Mouse (Mus musculus) kidney, embryonic 15.5 days (tissue): ENCODE results near the gene Sipa1l2. TPM values are rescaled to one million over a fixed set of nuclear protein-coding genes. Genes with fewer than 3 reads are reported as not detected.

Source experiments
- ATAC-seq: fragments of 200-750 bp; cut with Nextera tagmentation; replicated peaks from 2 replicates; pipeline ENCODE4 v1.8.0; 2017; ENCODE audit warnings: moderate TSS enrichment; ENCODE audit not compliant: low FRiP score
- H3K27ac ChIP-seq: fragments of 300-500 bp; sonication (generic); 2 replicates; pipeline ENCODE4 v1.5.1; 2015; ENCODE audit warnings: mild to moderate bottlenecking, inconsistent platforms
- H3K27me3 ChIP-seq: fragments of 300-500 bp; sonication (generic); 2 replicates; pipeline ENCODE4 v1.6.1; 2015; ENCODE audit warnings: inconsistent platforms
- H3K36me3 ChIP-seq: fragments of 300-500 bp; sonication (generic); 2 replicates; pipeline ENCODE4 v1.6.1; 2015; ENCODE audit warnings: inconsistent platforms
- H3K4me1 ChIP-seq: fragments of 300-500 bp; sonication (generic); 2 replicates; pipeline ENCODE4 v1.6.1; 2015; ENCODE audit warnings: inconsistent platforms
- H3K4me2 ChIP-seq: fragments of 300-500 bp; sonication (generic); 2 replicates; pipeline ENCODE4 v1.6.1; 2015; ENCODE audit warnings: moderate library complexity, mild to moderate bottlenecking, inconsistent platforms
- H3K4me3 ChIP-seq: fragments of 300-500 bp; sonication (generic); replicated peaks from 2 replicates; pipeline ENCODE4 v1.5.1; 2015; ENCODE audit warnings: mild to moderate bottlenecking, inconsistent platforms
- H3K9ac ChIP-seq: fragments of 300-500 bp; sonication (generic); 2 replicates; pipeline ENCODE4 v1.6.1; 2015; ENCODE audit warnings: mild to moderate bottlenecking, inconsistent platforms
- H3K9me3 ChIP-seq: fragments of 300-500 bp; sonication (generic); replicated peaks from 2 replicates; pipeline ENCODE4 v1.6.1; 2016; ENCODE audit warnings: inconsistent platforms
- WGBS: fragments of 180-500 bp; shearing (Covaris S2); methylation state at CpG from one replicate; pipeline ENCODE4 v1.1.7; 2015; ENCODE audit warnings: mixed read lengths; 5-methylcytosine and 5-hydroxymethylcytosine counted together
- polyA plus RNA-seq: library from polyadenylated mRNA; unstranded; fragments of >200 nt; fragmentation: Nextera tagmentation; extraction: Ambion mirVana; gene quantifications from 2 replicates; pipeline ENCODE4 v1.2.1, GENCODE M21; 2015

The Sipa1l2 gene
- polyA plus RNA-seq, 1 experiment from 2014 or later, result 17.4 TPM

- no peaks in the 10 kb centered on the region for H3K36me3 ChIP-seq
- H3K4me1 ChIP-seq, result peaks cover 23% of the 10 kb centered on the region
- ATAC-seq, result no peak
- H3K9me3 ChIP-seq, result no peaks in the 10 kb centered on the region
- no peak overlapping the region for H3K27ac ChIP-seq
- no peak overlapping the region for H3K9ac ChIP-seq
- WGBS, result 90% methylated on average over 4 of the region's 4 CpGs
- H3K4me2 ChIP-seq, result no peak overlapping the region
- H3K4me3 ChIP-seq, result no peak overlapping the region
- 0 out of 2 replicates have a peak, but pooled peaks cover 2% of the 10 kb centered on the region for H3K27me3 ChIP-seq
These were observed 2.6 kb upstream of the Sipa1l2 start for GRCm38 (mm10) chr8:125572246-125572645.

GRCm38 (mm10) chr8:125570835-125571465 is 1.3 kb upstream of the Sipa1l2 start:
- 66% methylated on average over 12 of the region's 12 CpGs for WGBS
- Histone ChIP-seq H3K36me3 (no peaks in the 10 kb centered on the region), H3K4me2 (peak overlapping the region; percentile 92; the same call in 1 of the 2 replicates), H3K27ac (no peak overlapping the region), H3K9ac (no peak overlapping the region), H3K4me1 (peaks cover 32% of the 10 kb centered on the region), H3K4me3 (peak overlapping the region; percentile 82; the same call in 1 of the 2 replicates), H3K9me3 (no peaks in the 10 kb centered on the region), H3K27me3 (0 out of 2 replicates have a peak, but pooled peaks cover 2% of the 10 kb centered on the region)
- no peak for ATAC-seq

- peak overlapping the region; percentile 92 for H3K4me2 ChIP-seq
- 0 out of 2 replicates have a peak, but pooled peaks cover 2% of the 10 kb centered on the region for H3K27me3 ChIP-seq
- peak overlapping the region; percentile 82 for H3K4me3 ChIP-seq
- H3K9ac ChIP-seq, result peak overlapping the region; percentile 59
- no peak for ATAC-seq
- H3K27ac ChIP-seq, result peak overlapping the region; percentile 61
- no peaks in the 10 kb centered on the region for H3K9me3 ChIP-seq
- peaks cover 32% of the 10 kb centered on the region for H3K4me1 ChIP-seq
- 17% methylated on average over 13 of the region's 13 CpGs for WGBS
- H3K36me3 ChIP-seq, result no peaks in the 10 kb centered on the region
These were observed 781 bp upstream of the Sipa1l2 start for GRCm38 (mm10) chr8:125570389-125570788.

- Histone ChIP-seq H3K4me2 (peak overlapping the region; percentile 92), H3K4me3 (peak overlapping the region; percentile 82), H3K27me3 (0 out of 2 replicates have a peak, but pooled peaks cover 2% of the 10 kb centered on the region), H3K36me3 (no peaks in the 10 kb centered on the region), H3K27ac (peak overlapping the region; percentile 42), H3K9me3 (no peaks in the 10 kb centered on the region), H3K4me1 (peaks cover 37% of the 10 kb centered on the region), H3K9ac (peak overlapping the region; percentile 77)
- peak; percentile 1; the same call in 1 of the 2 replicates for ATAC-seq
- 0% methylated on average over 39 of the region's 39 CpGs for WGBS
These were observed 616 bp downstream of the Sipa1l2 start for GRCm38 (mm10) chr8:125568851-125569532.

- Histone ChIP-seq H3K4me1 (peaks cover 42% of the 10 kb centered on the region), H3K9me3 (no peaks in the 10 kb centered on the region), H3K9ac (peak overlapping the region; percentile 77), H3K27ac (0 out of 2 replicates have a peak overlapping the region, but pooled peaks have one; percentile 42), H3K4me2 (peak overlapping the region; percentile 92), H3K27me3 (0 out of 2 replicates have a peak, but pooled peaks cover 2% of the 10 kb centered on the region), H3K36me3 (no peaks in the 10 kb centered on the region), H3K4me3 (peak overlapping the region; percentile 82)
- ATAC-seq, result no peak
- WGBS, result 2% methylated on average over 14 of the region's 14 CpGs
These were observed 1.2 kb downstream of the Sipa1l2 start for GRCm38 (mm10) chr8:125568421-125568850.

- Histone ChIP-seq H3K27ac (no peak overlapping the region), H3K9me3 (no peaks in the 10 kb centered on the region), H3K27me3 (no peaks in the 10 kb centered on the region), H3K36me3 (no peaks in the 10 kb centered on the region), H3K4me1 (peaks cover 51% of the 10 kb centered on the region), H3K9ac (no peak overlapping the region), H3K4me3 (peak overlapping the region; percentile 82), H3K4me2 (peak overlapping the region; percentile 92)
- 53% methylated on average over 7 of the region's 7 CpGs for WGBS
- ATAC-seq, result no peak
These were observed 2.0 kb downstream of the Sipa1l2 start for GRCm38 (mm10) chr8:125567569-125567968.

GRCm38 (mm10) chr8:125562878-125563277 is 6.7 kb downstream of the Sipa1l2 start:
- 68% methylated on average over 8 of the region's 8 CpGs for WGBS
- ATAC-seq, result no peak

GRCm38 (mm10) chr8:125560825-125561490 is 8.7 kb downstream of the Sipa1l2 start:
- no peak for ATAC-seq
- Histone ChIP-seq H3K36me3 (no peaks in the 10 kb centered on the region), H3K9ac (no peak overlapping the region), H3K4me3 (no peak overlapping the region), H3K27me3 (no peaks in the 10 kb centered on the region), H3K4me1 (peaks cover 71% of the 10 kb centered on the region), H3K27ac (peak overlapping the region; percentile 72), H3K9me3 (no peaks in the 10 kb centered on the region), H3K4me2 (no peak overlapping the region)
- 55% methylated on average over 11 of the region's 11 CpGs for WGBS

More at GRCm38 (mm10) chr8:125562878-125563277, 6.7 kb downstream of the Sipa1l2 start:
- Histone ChIP-seq H3K27me3 (no peaks in the 10 kb centered on the region), H3K36me3 (no peaks in the 10 kb centered on the region), H3K9me3 (no peaks in the 10 kb centered on the region), H3K4me1 (peaks cover 74% of the 10 kb centered on the region), H3K9ac (no peak overlapping the region), H3K4me3 (no peak overlapping the region), H3K27ac (no peak overlapping the region), H3K4me2 (no peak overlapping the region)

- no peaks in the 10 kb centered on the region for H3K27me3 ChIP-seq
- H3K4me3 ChIP-seq, result peak overlapping the region; percentile 1; the same call in 1 of the 2 replicates
- no peaks in the 10 kb centered on the region for H3K9me3 ChIP-seq
- WGBS, result 57% methylated on average over 5 of the region's 5 CpGs
- peaks cover 72% of the 10 kb centered on the region for H3K4me1 ChIP-seq
- H3K4me2 ChIP-seq, result peak overlapping the region; percentile 43
- peak overlapping the region; percentile 74 for H3K27ac ChIP-seq
- no peak overlapping the region for H3K9ac ChIP-seq
- no peaks in the 10 kb centered on the region for H3K36me3 ChIP-seq
- ATAC-seq, result no peak
These were observed 10.4 kb downstream of the Sipa1l2 start for GRCm38 (mm10) chr8:125559066-125559653.

- Histone ChIP-seq H3K4me2 (peak overlapping the region; percentile 43), H3K27ac (peak overlapping the region; percentile 74), H3K4me3 (peak overlapping the region; percentile 1; the same call in 1 of the 2 replicates), H3K9me3 (no peaks in the 10 kb centered on the region), H3K4me1 (peaks cover 70% of the 10 kb centered on the region), H3K27me3 (no peaks in the 10 kb centered on the region), H3K9ac (no peak overlapping the region), H3K36me3 (no peaks in the 10 kb centered on the region)
- 26% methylated on average over 23 of the region's 23 CpGs for WGBS
- ATAC-seq, result peak; percentile 47
These were observed 11.2 kb downstream of the Sipa1l2 start for GRCm38 (mm10) chr8:125558109-125559065.
